Mouse (Mus musculus) forebrain, embryonic 14.5 days (tissue): ENCODE data around the gene Anks1. TPM values are rescaled to one million over a fixed set of nuclear protein-coding genes. Genes with fewer than 3 reads are reported as not detected.
A peak's percentile ranks its signal among the peaks of the same experiment; 100 is the strongest.

Experiments
- ATAC-seq: fragments of 200-750 bp; cut with Nextera tagmentation; 2 replicates; pipeline ENCODE4 v1.8.0; 2017; ENCODE audit warnings: mild to moderate bottlenecking, moderate library complexity
- DNase-seq: peaks from one replicate; pipeline ENCODE4 v3.0.0-alpha.2; 2015; ENCODE audit warnings: low spot score
- H3K27ac ChIP-seq: fragments of 300-500 bp; sonication (generic); 2 replicates; pipeline ENCODE4 v1.5.1; 2014; ENCODE audit warnings: low read depth, mild to moderate bottlenecking, control low read depth, low read length, moderate library complexity
- H3K27me3 ChIP-seq: fragments of 300-500 bp; sonication (generic); replicated peaks from 2 replicates; pipeline ENCODE4 v1.6.1; 2014; ENCODE audit warnings: low read length, control low read depth, mixed read lengths; ENCODE audit not compliant: control insufficient read depth, insufficient read depth
- H3K36me3 ChIP-seq: fragments of 300-500 bp; sonication (generic); 2 replicates; pipeline ENCODE4 v1.6.1; 2014; ENCODE audit warnings: low read length, control low read depth; ENCODE audit not compliant: control insufficient read depth, insufficient read depth
- H3K4me1 ChIP-seq: fragments of 300-500 bp; sonication (generic); 2 replicates; pipeline ENCODE4 v1.6.1; 2014; ENCODE audit warnings: antibody characterized with exemption, low read length, control low read depth; ENCODE audit not compliant: control insufficient read depth, insufficient read depth
- H3K4me2 ChIP-seq: fragments of 300-500 bp; sonication (generic); 2 replicates; pipeline ENCODE4 v1.6.1; 2014; ENCODE audit warnings: mild to moderate bottlenecking, control low read depth, low read length
- H3K4me3 ChIP-seq: fragments of 300-500 bp; sonication (generic); 2 replicates; pipeline ENCODE4 v1.5.1; 2014; ENCODE audit warnings: low read depth, low read length, control low read depth
- H3K9ac ChIP-seq: fragments of 300-500 bp; sonication (generic); 2 replicates; pipeline ENCODE4 v1.6.1; 2014; ENCODE audit warnings: mild to moderate bottlenecking, low read length, control low read depth, moderate library complexity
- H3K9me3 ChIP-seq: fragments of 300-500 bp; sonication (generic); replicated peaks from 2 replicates; pipeline ENCODE4 v1.6.1; 2016; ENCODE audit warnings: low read length, control low read depth, mixed read lengths; ENCODE audit not compliant: control insufficient read depth
- WGBS: fragments of 180-500 bp; shearing (Covaris S2); extraction: QIAGEN DNeasy Blood & Tissue Kit; methylation state at CpG from one replicate; pipeline ENCODE4 v1.1.7; 2014; 5-methylcytosine and 5-hydroxymethylcytosine counted together
- polyA plus RNA-seq: library from polyadenylated mRNA; unstranded; fragments of >200 nt; fragmentation: Nextera tagmentation; extraction: Ambion mirVana; gene quantifications from 2 replicates; pipeline ENCODE4 v1.2.1, GENCODE M21; 2014

Gene Anks1
- polyA plus RNA-seq, 1 experiment from 2014 or later = 39.4 TPM

DNA sequence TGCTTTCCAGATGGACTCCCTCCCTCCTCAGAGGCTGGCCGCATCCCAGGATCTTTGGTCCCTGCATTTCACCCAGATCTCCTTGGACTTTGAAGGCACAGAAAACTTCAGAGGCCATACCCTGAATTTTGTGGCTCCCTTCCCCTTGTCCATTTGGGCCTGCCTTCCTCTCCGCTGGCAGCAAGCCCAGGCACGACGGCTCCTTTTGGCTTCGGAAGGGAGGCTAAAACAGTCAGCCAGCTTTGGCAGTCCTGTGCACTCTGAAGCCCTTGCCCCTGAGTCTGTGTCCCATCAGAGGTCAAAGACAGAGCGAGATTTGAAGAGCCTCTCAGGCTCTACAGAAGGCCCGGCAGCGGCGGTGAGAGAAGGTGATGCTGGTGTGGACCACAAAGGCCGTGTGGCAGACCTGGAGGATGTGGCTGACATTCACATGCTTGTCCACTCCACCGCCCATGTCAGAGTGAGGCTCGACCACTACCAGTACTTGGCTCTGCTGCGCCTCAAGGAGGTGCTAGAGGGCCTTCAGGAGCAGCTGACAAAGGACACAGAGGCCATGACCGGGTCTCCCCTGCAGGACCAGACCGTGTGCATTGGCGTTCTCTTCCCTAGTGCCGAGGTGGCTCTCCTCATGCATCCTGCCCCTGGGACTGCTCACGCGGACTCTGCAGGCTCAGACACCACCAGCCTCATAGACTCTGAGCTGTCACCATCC lies 22.5 kb upstream of the Anks1 start:
- no peaks in the 10 kb centered on the region for H3K4me1 ChIP-seq
- no peak overlapping the region for H3K4me3 ChIP-seq
- H3K9me3 ChIP-seq = no peaks in the 10 kb centered on the region
- no peak for DNase-seq
- WGBS = 85% methylated on average over 19 of the region's 19 CpGs
- no peak overlapping the region for H3K4me2 ChIP-seq
- no peak overlapping the region for H3K27ac ChIP-seq
- H3K9ac ChIP-seq = no peak overlapping the region
- peaks cover 61% of the 10 kb centered on the region for H3K36me3 ChIP-seq
- H3K27me3 ChIP-seq = no peaks in the 10 kb centered on the region
- no peak for ATAC-seq

- peaks cover 23% of the 10 kb centered on the region for H3K4me1 ChIP-seq
These were observed 1.4 kb upstream of the Anks1 start for GRCm38 (mm10) chr17:27907512-27908205.

DNA sequence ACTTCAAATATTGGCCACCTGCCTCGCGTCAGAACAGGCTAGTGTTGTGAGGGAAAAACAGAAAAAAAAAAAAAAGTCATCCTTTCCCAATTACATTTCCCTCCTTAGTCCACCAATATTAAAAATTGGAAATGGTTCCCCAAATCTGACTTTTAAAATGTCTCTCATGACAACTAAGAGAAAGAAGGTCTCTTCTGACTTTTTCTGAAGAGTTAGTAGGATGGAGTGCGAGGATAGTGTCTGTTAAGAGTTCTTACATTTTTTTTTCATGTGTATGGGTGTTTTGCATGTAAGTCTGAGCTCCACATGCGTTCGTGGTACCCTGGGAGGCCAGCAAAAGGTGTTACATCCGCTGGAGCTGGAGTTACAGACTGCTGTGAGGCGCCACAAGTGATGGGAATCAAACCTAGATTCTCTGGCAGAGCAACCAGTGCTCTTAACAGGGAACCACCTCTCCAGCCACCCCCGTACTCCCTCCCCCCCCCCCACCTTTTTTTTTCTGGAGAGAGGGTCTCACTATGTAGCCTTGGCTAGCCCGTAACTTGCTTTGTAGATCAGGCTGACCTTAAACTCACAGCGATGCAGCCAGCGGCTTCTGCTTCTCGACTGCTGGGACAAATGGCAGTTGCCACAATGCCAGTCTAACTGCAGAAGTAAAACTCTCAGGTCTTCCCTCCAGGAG lies 759 bp upstream of the Anks1 start:
- no peak; the same call in 1 of the 2 replicates for ATAC-seq
- H3K9ac ChIP-seq = peak overlapping the region; percentile 89
- WGBS = under 1% methylated on average over 12 of the region's 12 CpGs
- H3K4me3 ChIP-seq = peak overlapping the region; percentile 94
- H3K27me3 ChIP-seq = no peaks in the 10 kb centered on the region
- peaks cover 15% of the 10 kb centered on the region for H3K36me3 ChIP-seq
- peak overlapping the region; percentile 88 for H3K27ac ChIP-seq
- H3K4me2 ChIP-seq = peak overlapping the region; percentile 92
- H3K9me3 ChIP-seq = no peaks in the 10 kb centered on the region
- no peak for DNase-seq
- peaks cover 23% of the 10 kb centered on the region for H3K4me1 ChIP-seq

More at GRCm38 (mm10) chr17:27907512-27908205, 1.4 kb upstream of the Anks1 start:
- peaks cover 22% of the 10 kb centered on the region for H3K36me3 ChIP-seq
- WGBS = under 1% methylated on average over 45 of the region's 45 CpGs
- H3K9ac ChIP-seq = peak overlapping the region; percentile 89
- no peaks in the 10 kb centered on the region for H3K9me3 ChIP-seq
- ATAC-seq (peak; percentile 49), DNase-seq (peak; percentile 94)
- H3K27me3 ChIP-seq = no peaks in the 10 kb centered on the region
- peak overlapping the region; percentile 94 for H3K4me3 ChIP-seq
- peak overlapping the region; percentile 15; the same call in 1 of the 2 replicates for H3K27ac ChIP-seq
- peak overlapping the region; percentile 92 for H3K4me2 ChIP-seq

DNA sequence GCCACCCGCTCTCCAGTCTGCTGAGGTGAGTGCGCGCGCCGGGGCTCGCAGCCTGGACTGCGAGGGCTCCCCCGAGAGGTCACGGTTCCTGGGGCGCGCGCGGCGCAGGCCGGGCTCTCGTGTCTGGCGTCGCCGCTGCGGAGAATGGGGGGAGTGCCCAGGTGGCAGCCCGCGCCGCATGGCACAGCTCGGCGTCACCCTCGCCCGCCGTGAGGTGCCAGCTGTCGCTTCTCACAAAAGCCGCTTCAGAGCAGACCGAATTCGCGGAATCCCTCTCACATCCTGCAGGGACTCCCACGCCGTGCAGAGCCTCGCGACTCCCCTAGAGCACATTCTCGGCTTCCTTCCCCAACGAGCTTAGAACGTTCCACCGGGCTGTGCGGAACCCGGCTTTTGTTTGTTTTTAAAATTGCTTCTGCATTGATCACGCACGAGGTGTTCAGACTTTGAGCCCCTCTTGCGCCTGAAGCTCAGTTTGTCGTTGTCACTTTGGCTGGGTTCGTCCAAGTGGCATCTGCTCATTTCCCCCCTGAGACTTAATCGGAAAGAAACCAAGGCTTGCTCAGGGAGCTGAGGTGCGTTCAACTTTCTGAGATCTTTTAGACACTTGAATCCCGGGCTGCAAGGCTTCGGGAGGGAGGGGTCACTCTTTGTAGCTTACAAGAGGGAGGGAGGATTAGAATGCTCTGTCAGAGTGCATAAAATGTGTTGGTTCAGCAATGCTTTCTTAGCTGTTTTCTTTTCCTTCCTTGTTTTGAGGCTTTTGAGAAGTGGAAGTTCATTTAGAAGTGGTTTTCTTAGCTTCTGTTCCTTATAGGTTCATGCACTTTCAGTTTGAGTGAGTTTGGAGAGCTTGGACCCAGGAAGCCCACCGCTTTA lies 755 bp downstream of the Anks1 start, which contains the start of gene Taf11:
Gene Taf11 (minus strand): TSS at position 223 of the 879 bp plus-strand sequence.
- H3K9ac ChIP-seq = peak within 1 kb of the TSS; percentile 89
- H3K27ac ChIP-seq = peak within 1 kb of the TSS; percentile 88
- WGBS = 2% methylated on average over 45 of the region's 53 CpGs
- peak within 1 kb of the TSS; percentile 94 for H3K4me3 ChIP-seq
- no peaks in the 10 kb centered on the region for H3K27me3 ChIP-seq
- H3K4me2 ChIP-seq = peak within 1 kb of the TSS; percentile 92
- peak; percentile 71 for DNase-seq
- peak; percentile 76 for ATAC-seq
- peaks cover 5% of the 10 kb centered on the region for H3K36me3 ChIP-seq
- peaks cover 23% of the 10 kb centered on the region for H3K4me1 ChIP-seq
- H3K9me3 ChIP-seq = no peaks in the 10 kb centered on the region

DNA sequence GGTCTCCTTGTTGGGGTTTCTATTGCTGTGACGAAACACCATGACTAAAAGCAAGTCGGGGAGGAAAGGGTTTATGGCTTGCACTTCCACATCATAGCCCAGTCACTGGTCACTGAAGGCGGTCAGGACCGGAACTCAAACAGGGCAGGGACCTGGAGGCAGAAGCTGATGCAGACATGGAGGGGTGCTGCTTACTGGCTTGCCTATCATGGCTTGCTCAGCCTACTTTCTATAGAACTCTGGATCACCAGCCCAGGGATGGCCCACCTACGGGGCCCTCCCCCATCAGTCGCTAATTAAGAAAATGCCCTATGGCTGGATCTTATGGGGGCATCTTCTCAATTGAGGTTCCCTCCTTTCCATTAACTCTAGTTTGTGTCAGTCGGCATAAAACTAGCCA lies 2.3 kb downstream of the Anks1 start:
- H3K9ac ChIP-seq = no peak overlapping the region
- H3K27me3 ChIP-seq = no peaks in the 10 kb centered on the region
- ATAC-seq = no peak
- H3K4me2 ChIP-seq = no peak overlapping the region
- DNase-seq = no peak
- H3K36me3 ChIP-seq = 0 out of 2 replicates have a peak, but pooled peaks cover 2% of the 10 kb centered on the region
- no peak overlapping the region for H3K27ac ChIP-seq
- no peaks in the 10 kb centered on the region for H3K9me3 ChIP-seq
- peaks cover 23% of the 10 kb centered on the region for H3K4me1 ChIP-seq
- WGBS = 86% methylated on average over 7 of the region's 7 CpGs
- no peak overlapping the region for H3K4me3 ChIP-seq

DNA sequence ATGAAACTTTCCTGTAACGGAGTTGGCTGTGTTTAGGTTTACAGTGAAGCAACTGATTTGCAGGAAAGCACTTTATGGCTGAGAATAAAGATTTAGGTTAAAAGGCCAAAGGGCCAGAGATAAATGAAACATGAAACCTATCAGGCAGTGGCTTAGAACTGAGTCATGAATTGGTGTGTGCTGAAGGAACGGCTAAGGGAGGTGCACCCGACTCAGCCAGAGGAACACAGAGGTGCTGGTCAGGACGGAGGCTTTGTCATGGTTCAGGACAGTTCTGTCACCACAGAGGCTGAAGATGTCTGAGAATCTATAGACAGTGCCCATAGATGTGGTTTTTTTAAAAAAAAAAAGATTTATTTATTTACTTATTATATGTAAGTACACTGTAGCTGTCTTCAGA lies 5.6 kb downstream of the Anks1 start:
- Histone ChIP-seq H3K4me3 (no peak overlapping the region), H3K9ac (no peak overlapping the region), H3K4me2 (no peak overlapping the region), H3K36me3 (0 out of 2 replicates have a peak, but pooled peaks cover 2% of the 10 kb centered on the region), H3K4me1 (peaks cover 12% of the 10 kb centered on the region), H3K9me3 (no peaks in the 10 kb centered on the region), H3K27ac (no peak overlapping the region), H3K27me3 (no peaks in the 10 kb centered on the region)
- DNase-seq (no peak), ATAC-seq (no peak)
- 93% methylated on average over 4 of the region's 4 CpGs for WGBS

GRCm38 (mm10) chr17:27916366-27916765 lies 7.3 kb downstream of the Anks1 start:
- H3K4me1 ChIP-seq = no peaks in the 10 kb centered on the region
- 0 out of 2 replicates have a peak, but pooled peaks cover 2% of the 10 kb centered on the region for H3K36me3 ChIP-seq
- no peak overlapping the region for H3K4me2 ChIP-seq
- no peak overlapping the region for H3K4me3 ChIP-seq
- no peak for ATAC-seq
- H3K9me3 ChIP-seq = no peaks in the 10 kb centered on the region
- no peak overlapping the region for H3K27ac ChIP-seq
- H3K27me3 ChIP-seq = no peaks in the 10 kb centered on the region
- WGBS = 89% methylated on average over 4 of the region's 4 CpGs
- DNase-seq = no peak
- H3K9ac ChIP-seq = no peak overlapping the region

DNA sequence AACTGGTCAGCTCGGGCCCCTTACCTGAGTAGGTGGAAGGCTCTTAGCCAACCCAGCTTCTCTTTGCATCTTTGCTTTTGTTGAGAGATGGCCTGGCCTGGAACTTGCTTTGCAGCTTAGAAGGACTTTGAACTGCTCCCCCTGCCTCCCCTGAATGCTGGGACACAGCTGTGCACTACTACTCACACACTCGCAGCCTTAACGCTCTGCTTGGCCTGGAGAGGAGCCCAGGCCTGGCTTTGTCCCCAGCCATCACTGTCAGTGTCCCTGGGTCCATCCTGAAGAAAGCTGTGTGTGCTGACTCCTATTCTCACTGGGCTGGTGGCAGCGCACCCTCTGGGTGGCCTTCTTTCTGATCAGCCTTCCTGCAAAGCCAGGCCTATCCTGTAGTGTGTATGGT lies 11.6 kb downstream of the Anks1 start:
- no peak for ATAC-seq

More for the DNA sequence above, 11.6 kb downstream of the Anks1 start:
- Histone ChIP-seq H3K4me3 (no peak overlapping the region), H3K9ac (no peak overlapping the region), H3K27ac (no peak overlapping the region), H3K9me3 (no peaks in the 10 kb centered on the region), H3K4me2 (no peak overlapping the region), H3K4me1 (no peaks in the 10 kb centered on the region; the same call in 1 of the 2 replicates), H3K27me3 (no peaks in the 10 kb centered on the region), H3K36me3 (no peaks in the 10 kb centered on the region)
- WGBS = 78% methylated on average over 4 of the region's 4 CpGs
- no peak for DNase-seq
